Comparison of ENCODE assay signal across 11 mouse cellular contexts in the genomic region with DNA sequence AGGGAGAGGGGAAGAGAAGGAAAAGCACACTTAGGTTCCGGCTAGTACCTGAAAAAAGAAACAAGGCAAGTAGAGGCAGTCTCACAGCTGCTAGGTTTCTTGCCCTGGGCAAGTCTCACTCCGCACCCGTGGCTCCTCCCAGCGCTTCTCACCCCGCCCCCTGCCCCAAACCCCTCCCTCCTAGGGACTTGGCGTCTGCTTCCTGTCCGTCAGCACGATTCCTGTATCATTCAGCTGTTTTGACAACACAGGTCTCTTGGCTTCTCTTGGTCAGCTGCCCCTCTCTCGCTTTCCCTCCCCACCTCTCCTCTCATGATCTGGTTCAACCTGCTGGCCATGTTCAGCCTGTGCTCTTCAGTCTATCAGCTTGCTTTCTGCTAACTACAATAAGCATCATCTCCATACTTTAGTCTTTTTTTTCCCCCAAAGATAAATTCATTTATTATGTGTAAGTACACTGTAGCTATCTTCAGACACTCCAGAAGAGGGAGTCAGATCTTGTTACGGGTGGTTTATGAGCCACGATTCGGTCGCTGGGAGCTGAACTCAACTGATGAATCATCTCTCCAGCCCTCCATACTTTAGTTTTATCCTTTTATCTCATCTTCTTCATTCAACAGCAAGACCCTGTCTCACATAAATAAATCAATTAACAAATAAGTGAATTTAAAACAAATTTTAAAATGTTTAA. TPM values are rescaled to one million over a fixed set of nuclear protein-coding genes. Genes with fewer than 3 reads are reported as not detected.
A peak's percentile ranks its signal among the peaks of the same experiment; 100 is the strongest.
DNase-seq lines count a peak whose midpoint lies in the region; ATAC-seq and TF ChIP-seq lines count a peak whose summit lies in the region.
"Had no signal": no experiment of that assay in that cellular context is flagged by ENCODE, and none has a peak within 500 bp of the region (broad histone marks: within the 10 kb centered on the region; RNA-seq: fewer than 3 reads in every experiment).

No protein-coding gene starts in this region.

- CTCF ChIA-PET in Patski (lab: Charles Lee) = no interaction called here

- no peak for TF ChIP-seq EP300 in liver, embryonic 14.5 days (IDR thresholded peaks at IDR 0.05; ENCODE audit: low read depth)

- no peaks in the 10 kb centered on the region for H3K27me3 ChIP-seq in Patski
- no peaks in the 10 kb centered on the region for H3K27me3 ChIP-seq in liver, embryonic 14.5 days (ENCODE audit: control insufficient read depth, insufficient read depth, low read length)
- no peaks in the 10 kb centered on the region for H3K27me3 ChIP-seq in midbrain, embryonic 15.5 days (replicated peaks)
- H3K27me3 ChIP-seq: midbrain, embryonic 13.5 days had no signal

- 0 out of 2 replicates have a peak overlapping the region, but pooled peaks have one; percentile 9 for H3K9ac ChIP-seq in liver, embryonic 14.5 days (replicated peaks)
- no peak overlapping the region for H3K9ac ChIP-seq in midbrain, embryonic 15.5 days
- H3K9ac ChIP-seq: forebrain, postnatal 0 days; midbrain, embryonic 13.5 days had no signal

- POLR2A ChIA-PET in Patski (lab: Charles Lee) = no interaction called here

- WGBS in liver, embryonic 14.5 days (ENCODE audit: insufficient replicate concordance) = 48% methylated on average over 13 of the region's 13 CpGs
- WGBS in midbrain, embryonic 15.5 days = 82% methylated on average over 13 of the region's 13 CpGs

- peak; percentile 15 for TF ChIP-seq CTCF in Patski (IDR thresholded peaks at IDR 0.05)
- TF ChIP-seq CTCF in liver, embryonic 14.5 days (IDR thresholded peaks at IDR 0.05; ENCODE audit: low read depth) = no peak

- H3K4me3 ChIP-seq in liver, embryonic 14.5 days (ENCODE audit: insufficient read depth in 1 of 2, low read depth in 2 of 2, low read length in 2 of 2) = peak overlapping the region in 1 of 2 experiments; percentile 32; a peak in 1 of 4 replicates
- H3K4me3 ChIP-seq in midbrain, embryonic 15.5 days = no peak overlapping the region
- H3K4me3 ChIP-seq: midbrain, embryonic 13.5 days had no signal

- H3K4me2 ChIP-seq in liver, embryonic 14.5 days (ENCODE audit: low read depth) = peak overlapping the region; percentile 41
- no peak overlapping the region for H3K4me2 ChIP-seq in midbrain, embryonic 15.5 days
- H3K4me2 ChIP-seq: midbrain, embryonic 13.5 days had no signal

- H3K27ac ChIP-seq in liver, embryonic 14.5 days = 0 out of 2 replicates have a peak overlapping the region, but pooled peaks have one; percentile 20
- H3K27ac ChIP-seq in midbrain, embryonic 15.5 days = no peak overlapping the region
- H3K27ac ChIP-seq: midbrain, embryonic 13.5 days had no signal

- no peaks in the 10 kb centered on the region for H3K9me3 ChIP-seq in liver, embryonic 14.5 days (ENCODE audit: control insufficient read depth, low read length)
- no peaks in the 10 kb centered on the region for H3K9me3 ChIP-seq in midbrain, embryonic 15.5 days

- H3K4me1 ChIP-seq in liver, embryonic 14.5 days (replicated peaks; ENCODE audit: control insufficient read depth in 2 of 2, insufficient read depth in 2 of 2, low read length in 1 of 2) = peaks cover 3 to 9% of the 10 kb centered on the region in 2 experiments; a peak in 2 of 4 replicates
- no peaks in the 10 kb centered on the region for H3K4me1 ChIP-seq in midbrain, embryonic 15.5 days
- H3K4me1 ChIP-seq: midbrain, embryonic 13.5 days had no signal

- no peak for ATAC-seq in Patski
- ATAC-seq in liver, embryonic 14.5 days (ENCODE audit: insufficient read depth) = peak; percentile 82
- no peak for ATAC-seq in midbrain, embryonic 15.5 days (replicated peaks)
- ATAC-seq: forebrain, postnatal 0 days; inflammation-experienced regulatory T-cells, adult 6 months; midbrain, embryonic 13.5 days had no signal

- no peaks in the 10 kb centered on the region for H3K36me3 ChIP-seq in liver, embryonic 14.5 days (replicated peaks; ENCODE audit: control insufficient read depth, insufficient read depth, low read depth)
- no peaks in the 10 kb centered on the region for H3K36me3 ChIP-seq in midbrain, embryonic 15.5 days (replicated peaks)
- H3K36me3 ChIP-seq: midbrain, embryonic 13.5 days had no signal

- in situ Hi-C loops in Patski (cut with MboI; ENCODE audit: low pct_unique_long_range_greater_than_20kb) = no loop called here

- peak; percentile 7 for DNase-seq in urinary bladder, postnatal 14 days (ENCODE audit: low spot score)
- DNase-seq in urinary bladder, adult 18-20 months (ENCODE audit: low spot score in 2 of 2) = no peak
- no peak for DNase-seq in Patski (ENCODE audit: low read depth, low spot score)
- DNase-seq in liver, embryonic 14.5 days (ENCODE audit: low read depth in 3 of 3, low spot score in 3 of 3) = peak in 2 of 3 experiments; percentile 60 to 71
- DNase-seq in neural tube, embryonic 10.5 days (ENCODE audit: extremely low spot score, low spot score) = no peak
- DNase-seq in frontal cortex, postnatal 25 days (ENCODE audit: low spot score in 2 of 2) = no peak
- DNase-seq: embryo, embryonic 11 days; forebrain, postnatal 0 days had no signal

RNA-seq across cellular contexts. Expression of gene Kcng3, which starts 35.0 kb away (rescaled TPM):
- not detected for polyA plus RNA-seq in Patski (2021)
- polyA plus RNA-seq in liver, embryonic 14.5 days (2012; rRNA removed) = 0.07 and 0.09 TPM in 2 replicates
- not detected in 2 replicates for polyA plus RNA-seq in liver, embryonic 14.5 days (2014; fragmentation: Nextera tagmentation; extraction: Ambion mirVana)
- 0.06 and 0.08 TPM in 2 replicates for polyA plus RNA-seq in midbrain, embryonic 15.5 days (2015; fragmentation: Nextera tagmentation; extraction: Ambion mirVana)
- polyA plus RNA-seq: inflammation-experienced regulatory T-cells, adult 6 months; midbrain, embryonic 13.5 days had no signal

RNA-seq across cellular contexts. Expression of gene Mta3, which starts 39.2 kb away (rescaled TPM):
- polyA plus RNA-seq in Patski (2021) = 50.7 TPM
- 30.0 and 35.5 TPM in 2 replicates for polyA plus RNA-seq in liver, embryonic 14.5 days (2012; rRNA removed)
- polyA plus RNA-seq in liver, embryonic 14.5 days (2014; fragmentation: Nextera tagmentation; extraction: Ambion mirVana) = 26.7 and 34.5 TPM in 2 replicates
- polyA plus RNA-seq in midbrain, embryonic 15.5 days (2015; fragmentation: Nextera tagmentation; extraction: Ambion mirVana) = 32.9 and 35.8 TPM in 2 replicates

Comparison
In these comparisons a context has a peak if more than half of its experiments do, and no peak if none do; other contexts are left out.
1. DNase-seq: peak in urinary bladder, postnatal 14 days (single experiment) and liver, embryonic 14.5 days (2 of 3); none in urinary bladder, adult 18-20 months (0 of 2), Patski (single experiment), neural tube, embryonic 10.5 days (single experiment) and frontal cortex, postnatal 25 days (0 of 2).